Mouse (Mus musculus): Measurements from ENCODE around the gene Ksr2. TPM values are rescaled to one million over a fixed set of nuclear protein-coding genes. Genes with fewer than 3 reads are reported as not detected.
A peak's percentile ranks its signal among the peaks of the same experiment; 100 is the strongest.

Ksr2 gene
- total and polyA plus RNA-seq, 3 experiments = not detected

DNA sequence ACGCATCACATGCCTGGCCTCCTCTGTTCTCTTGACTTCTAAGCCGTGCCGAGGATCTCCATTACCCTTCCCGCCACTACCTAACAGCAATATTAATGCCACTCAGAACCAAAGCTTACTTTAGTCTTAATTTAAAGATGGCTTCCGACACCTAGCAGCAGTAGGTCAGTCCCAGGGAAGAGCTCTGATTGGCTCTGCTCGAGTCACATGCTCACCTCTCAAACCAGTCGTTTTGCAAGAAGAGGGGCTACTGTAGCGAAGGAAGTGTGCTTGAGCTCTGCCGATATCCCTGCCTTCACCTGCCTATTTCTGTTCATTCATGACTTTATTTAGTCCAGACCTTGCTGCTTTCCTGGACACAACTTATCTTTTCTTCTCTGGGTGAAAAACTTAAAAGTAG lies 410.0 kb downstream of the Ksr2 start:
- TF ChIP-seq MAFK (IDR thresholded peaks at IDR 0.05; ENCODE audit: borderline replicate concordance, low read depth, low read length) (no peak), ZNF384 (IDR thresholded peaks at IDR 0.05; ENCODE audit: low read depth, low read length) (no peak), CTCF (IDR thresholded peaks at IDR 0.05 in 2 of 3, conservative IDR thresholded peaks at IDR 0.05 in 1 of 3; ENCODE audit: control insufficient read depth in 1 of 3, insufficient read depth in 1 of 3, low read depth in 2 of 3, low read length in 3 of 3, poor library complexity in 1 of 3, severe bottlenecking in 1 of 3) (no peak), SIN3A (IDR thresholded peaks at IDR 0.05; ENCODE audit: low read length) (no peak), GABPA (IDR thresholded peaks at IDR 0.05; ENCODE audit: low read depth, low read length) (no peak), UBTF (IDR thresholded peaks at IDR 0.05; ENCODE audit: borderline replicate concordance, insufficient read depth, low read depth, low read length) (no peak), POLR2AphosphoS2 (IDR thresholded peaks at IDR 0.05; ENCODE audit: low read length) (no peak), CHD1 (IDR thresholded peaks at IDR 0.05; ENCODE audit: low read depth, low read length) (no peak), ELF1 (IDR thresholded peaks at IDR 0.05; ENCODE audit: low read depth, low read length) (no peak), NRF1 (IDR thresholded peaks at IDR 0.05; ENCODE audit: insufficient read depth, low read depth, low read length, poor library complexity, severe bottlenecking) (no peak)

GRCm38 (mm10) chr5:117824486-117824885 lies 410.7 kb downstream of the Ksr2 start:
- no peak overlapping the region for H3K4me3 ChIP-seq (ENCODE audit: control insufficient read depth in 1 of 2, insufficient read depth in 1 of 2, low read depth in 2 of 2, low read length in 2 of 2)
- no peak overlapping the region for H3K9ac ChIP-seq (ENCODE audit: control insufficient read depth, low read depth, low read length, poor library complexity, severe bottlenecking)
- TF ChIP-seq CTCF (IDR thresholded peaks at IDR 0.05 in 2 of 3, conservative IDR thresholded peaks at IDR 0.05 in 1 of 3; ENCODE audit: control insufficient read depth in 1 of 3, insufficient read depth in 1 of 3, low read depth in 2 of 3, low read length in 3 of 3, poor library complexity in 1 of 3, severe bottlenecking in 1 of 3) (peak in 2 of 3 experiments; percentile 14 to 24; a peak in 2 of 6 replicates), POLR2AphosphoS2 (IDR thresholded peaks at IDR 0.05; ENCODE audit: low read length) (no peak)
- H3K4me1 ChIP-seq (ENCODE audit: control insufficient read depth in 1 of 2, insufficient read depth in 2 of 2, low read length in 2 of 2) = no peaks in the 10 kb centered on the region
- no peaks in the 10 kb centered on the region for H3K79me2 ChIP-seq (ENCODE audit: control insufficient read depth, insufficient read depth, low read length, poor library complexity)
- no peak overlapping the region for H3K27ac ChIP-seq (ENCODE audit: control insufficient read depth, low read depth, low read length)
- peak; percentile 3 for DNase-seq (ENCODE audit: low read depth, low spot score)
- no peaks in the 10 kb centered on the region for H3K27me3 ChIP-seq (ENCODE audit: control insufficient read depth in 1 of 2, insufficient read depth in 2 of 2, low read length in 2 of 2)
- H3K36me3 ChIP-seq (ENCODE audit: control insufficient read depth in 1 of 2, insufficient read depth in 2 of 2, low read length in 2 of 2) = no peaks in the 10 kb centered on the region
- H3K9me3 ChIP-seq (replicated peaks; ENCODE audit: insufficient read depth, low read length) = no peaks in the 10 kb centered on the region

More for the DNA sequence above, 410.0 kb downstream of the Ksr2 start:
- Histone ChIP-seq H3K27ac (ENCODE audit: control insufficient read depth, low read depth, low read length) (no peak overlapping the region), H3K9me3 (replicated peaks; ENCODE audit: insufficient read depth, low read length) (no peaks in the 10 kb centered on the region), H3K4me3 (ENCODE audit: control insufficient read depth in 1 of 2, insufficient read depth in 1 of 2, low read depth in 2 of 2, low read length in 2 of 2) (no peak overlapping the region), H3K9ac (ENCODE audit: control insufficient read depth, low read depth, low read length, poor library complexity, severe bottlenecking) (no peak overlapping the region), H3K27me3 (ENCODE audit: control insufficient read depth in 1 of 2, insufficient read depth in 2 of 2, low read length in 2 of 2) (no peaks in the 10 kb centered on the region), H3K4me1 (ENCODE audit: control insufficient read depth in 1 of 2, insufficient read depth in 2 of 2, low read length in 2 of 2) (no peaks in the 10 kb centered on the region), H3K79me2 (ENCODE audit: control insufficient read depth, insufficient read depth, low read length, poor library complexity) (no peaks in the 10 kb centered on the region), H3K36me3 (ENCODE audit: control insufficient read depth in 1 of 2, insufficient read depth in 2 of 2, low read length in 2 of 2) (no peaks in the 10 kb centered on the region)
- DNase-seq (ENCODE audit: low read depth, low spot score) = no peak

Other genes starting within 250 kb of the Ksr2 start
- 558 and 572 TPM in 2 replicates for gene Pebp1, start 126.4 kb upstream of the Ksr2 start, total RNA-seq (2012; rRNA removed)
- gene Pebp1, start 126.4 kb upstream of the Ksr2 start, polyA plus RNA-seq (2012; ENCODE audit: insufficient read depth in 1 of 2, insufficient read length in 2 of 2, low read depth in 1 of 2, low replicate concordance in 2 of 2, missing spikeins in 1 of 2) = 100 to 1,000 TPM in 1 of 2 experiments, not detected in 1; 568 TPM
- 4.3 and 5.3 TPM in 2 replicates for gene Vsig10, start 94.9 kb upstream of the Ksr2 start, total RNA-seq (2012; rRNA removed)
- gene Vsig10, start 94.9 kb upstream of the Ksr2 start, polyA plus RNA-seq (2012; ENCODE audit: insufficient read depth in 1 of 2, insufficient read length in 2 of 2, low read depth in 1 of 2, low replicate concordance in 2 of 2, missing spikeins in 1 of 2) = 1 to 10 TPM in 1 of 2 experiments, not detected in 1; 8.9 TPM
- 32.9 and 36.8 TPM in 2 replicates for gene Wsb2, start 56.7 kb upstream of the Ksr2 start, total RNA-seq (2012; rRNA removed)
- 10 to 100 TPM in 1 of 2 experiments, not detected in 1; 56.9 TPM for gene Wsb2, start 56.7 kb upstream of the Ksr2 start, polyA plus RNA-seq (2012; ENCODE audit: insufficient read depth in 1 of 2, insufficient read length in 2 of 2, low read depth in 1 of 2, low replicate concordance in 2 of 2, missing spikeins in 1 of 2)
- 92.5 and 98.9 TPM in 2 replicates for gene Rfc5, start 25.0 kb upstream of the Ksr2 start, total RNA-seq (2012; rRNA removed)
- gene Rfc5, start 25.0 kb upstream of the Ksr2 start, polyA plus RNA-seq (2012; ENCODE audit: insufficient read depth in 1 of 2, insufficient read length in 2 of 2, low read depth in 1 of 2, low replicate concordance in 2 of 2, missing spikeins in 1 of 2) = 100 to 1,000 TPM in 1 of 2 experiments, not detected in 1; 158 TPM